Mouse (Mus musculus) layer of hippocampus, postnatal 25 days (tissue): ENCODE results near the gene Inafm2. TPM values are rescaled to one million over a fixed set of nuclear protein-coding genes. Genes with fewer than 3 reads are reported as not detected.
A peak's percentile ranks its signal among the peaks of the same experiment; 100 is the strongest.

Source experiments
- DNase-seq, 2 experiments: peaks; one replicate each; pipeline ENCODE4 v3.0.0; 2022; ENCODE audit warnings: mixed read lengths in 2 of 2, low spot score in 1 of 2; ENCODE audit errors: extremely low spot score in 1 of 2
- total RNA-seq, 2 experiments: library from RNA; stranded (reverse); gene quantifications; 2 replicates each; pipeline ENCODE4 v1.2.3; 2021

The Inafm2 gene
- total RNA-seq, 2 experiments from 2014 or later, result 58.3 to 64.5 TPM

DNA sequence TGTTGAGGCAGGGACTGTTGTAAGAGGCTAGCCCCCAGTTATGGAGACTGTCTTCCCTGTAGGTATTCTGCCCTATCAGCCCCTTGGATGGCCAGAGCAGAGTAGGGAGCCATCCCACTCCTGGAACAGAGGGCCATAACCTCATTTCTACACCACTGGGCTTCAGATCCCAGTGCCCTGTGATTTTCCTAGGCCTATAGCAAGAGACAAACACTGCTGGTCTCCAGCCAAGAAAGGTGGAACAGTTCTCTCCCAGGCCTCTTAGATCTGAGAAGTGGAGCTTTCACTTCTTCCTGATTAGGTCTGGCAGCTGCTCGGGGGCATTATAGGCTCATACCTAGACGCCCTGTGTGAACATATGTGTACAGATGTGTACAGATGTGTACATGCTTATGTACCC is 30.7 kb downstream of the Inafm2 start:
- no peak for DNase-seq

- no peak for DNase-seq
Observed at GRCm38 (mm10) chr2:118778418-118778817, 32.9 kb downstream of the Inafm2 start.

GRCm38 (mm10) chr2:118779065-118779464 is 33.5 kb downstream of the Inafm2 start:
- no peak for DNase-seq

DNA sequence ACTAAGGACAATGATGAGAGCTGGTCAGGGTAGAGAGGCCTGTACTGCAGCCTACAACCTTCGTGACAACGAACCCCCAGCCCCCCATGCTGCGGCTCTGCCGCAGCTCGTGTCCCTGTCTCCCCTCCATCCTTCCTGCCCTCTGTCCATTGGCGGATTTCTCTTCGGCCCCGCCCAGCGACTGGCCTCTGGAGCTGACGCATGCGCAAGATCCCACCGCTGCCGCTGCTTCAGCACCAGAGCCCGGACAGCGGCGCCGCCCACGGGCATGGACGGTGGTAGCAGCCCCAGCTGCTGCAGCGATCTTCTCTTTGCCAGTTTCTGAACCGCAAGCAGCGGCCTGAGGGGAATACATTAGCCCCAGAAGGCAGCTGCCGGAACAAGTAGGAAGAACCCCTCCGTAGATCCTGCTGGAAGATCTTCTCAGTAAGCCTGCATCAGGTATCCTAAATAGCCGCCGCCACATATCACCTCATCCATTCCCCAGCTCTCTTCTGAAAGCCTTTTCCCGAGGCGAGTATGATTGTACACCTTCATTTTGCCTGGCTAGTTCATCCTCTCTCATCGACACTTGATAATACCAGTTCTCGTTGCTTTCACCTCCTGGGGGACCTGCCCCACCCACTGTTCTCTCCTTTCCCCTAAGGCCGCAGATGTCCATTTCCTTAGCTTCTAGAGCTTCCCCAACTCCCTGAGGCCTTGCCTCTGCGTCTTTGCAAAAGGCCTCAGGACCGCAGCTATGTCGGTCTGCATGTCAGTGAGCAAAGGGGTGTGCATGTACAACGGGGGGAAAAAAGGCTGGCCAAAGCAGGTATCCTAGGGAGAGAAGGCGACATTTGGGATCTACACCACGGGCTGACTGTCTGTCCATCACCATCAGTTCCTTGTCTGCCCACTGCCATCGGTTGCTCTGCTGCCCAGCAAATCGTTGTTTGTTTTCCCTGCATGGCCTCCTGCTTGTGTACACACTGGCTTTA is 34.2 kb downstream of the Inafm2 start, which contains the start of gene Disp2:
Disp2 (plus strand) TSS at position 216 of the 977 bp plus-strand sequence.
- peak; percentile 89 to 90 for DNase-seq

DNA sequence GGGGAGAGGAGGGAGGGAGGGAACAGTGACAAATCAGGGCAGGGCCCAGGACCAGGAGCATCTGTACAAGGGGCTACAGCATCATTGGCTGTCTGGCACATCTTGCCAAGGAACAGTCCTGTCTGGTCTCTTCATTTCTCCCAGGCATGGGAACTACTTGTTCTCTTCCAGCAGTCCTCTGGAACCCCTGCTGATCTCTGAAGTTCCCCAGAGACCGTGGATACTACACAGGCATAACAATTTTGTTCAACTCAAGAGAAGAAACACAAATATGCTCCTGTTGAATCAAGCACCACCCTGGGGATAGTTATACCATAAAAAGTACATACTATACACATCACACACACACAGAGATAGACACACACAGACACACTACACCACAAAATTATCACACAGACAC is 35.6 kb downstream of the Inafm2 start:
- no peak for DNase-seq

DNA sequence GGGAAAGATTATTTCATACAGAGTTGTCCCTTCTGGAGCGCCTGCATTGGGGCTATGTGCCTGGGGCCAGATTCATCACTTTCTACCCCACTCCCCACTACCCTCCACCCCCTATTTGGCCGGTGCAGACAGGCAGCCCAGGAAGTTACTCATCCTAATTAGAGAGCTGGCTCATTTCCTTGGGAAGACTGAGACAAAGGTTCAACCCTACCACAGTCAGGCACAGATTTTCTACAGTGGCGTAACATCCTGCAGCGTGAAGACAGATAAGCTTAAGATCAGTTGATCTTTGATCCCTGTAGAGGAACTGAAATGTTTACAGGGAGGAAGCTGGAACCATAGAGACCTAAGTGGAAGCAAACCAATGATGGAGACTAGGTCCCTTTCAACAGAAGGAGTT is 36.7 kb downstream of the Inafm2 start:
- DNase-seq, result no peak

DNA sequence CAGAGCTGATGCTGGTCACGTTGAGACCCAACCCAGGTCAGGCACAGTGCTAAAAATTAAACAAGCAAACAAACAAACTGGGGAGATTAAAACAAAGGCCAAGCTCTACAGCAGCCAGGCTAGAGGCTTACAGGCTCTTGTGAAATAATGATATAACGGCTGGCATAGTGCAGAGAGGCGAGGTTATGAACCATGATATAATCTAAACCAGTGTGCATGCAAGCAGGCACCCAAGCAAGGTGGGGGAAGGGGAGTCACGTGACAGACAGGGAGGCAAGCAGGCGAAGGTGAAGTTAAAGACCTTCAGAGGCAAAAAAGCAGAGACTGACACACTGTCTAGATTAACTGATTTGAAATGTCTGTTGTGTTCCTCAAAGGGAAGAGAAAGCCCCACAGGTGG is 37.5 kb downstream of the Inafm2 start:
- DNase-seq, result no peak

GRCm38 (mm10) chr2:118783663-118784062 is 38.1 kb downstream of the Inafm2 start:
- DNase-seq, result no peak

- no peak for DNase-seq
Observed at GRCm38 (mm10) chr2:118786525-118786924, 41.0 kb downstream of the Inafm2 start.

GRCm38 (mm10) chr2:118789501-118789900 is 43.9 kb downstream of the Inafm2 start:
- peak; percentile 35 to 38 for DNase-seq

DNA sequence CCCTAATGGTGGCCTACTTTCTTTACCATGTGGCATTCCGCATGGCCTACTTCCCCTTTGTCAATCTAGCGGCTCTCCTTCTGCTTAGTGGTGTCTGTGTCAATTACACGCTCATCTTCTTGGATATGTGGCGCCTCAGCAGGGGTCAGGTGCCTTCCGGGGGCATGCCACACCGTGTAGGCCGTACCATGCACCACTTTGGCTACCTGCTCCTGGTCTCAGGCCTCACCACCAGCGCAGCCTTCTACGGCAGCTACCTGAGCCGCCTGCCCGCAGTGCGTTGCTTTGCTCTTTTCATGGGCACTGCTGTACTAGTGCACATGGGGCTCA is 44.6 kb downstream of the Inafm2 start:
- no peak for DNase-seq

GRCm38 (mm10) chr2:118790551-118791525 is 45.3 kb downstream of the Inafm2 start:
- peak; percentile 49 to 64 for DNase-seq

GRCm38 (mm10) chr2:118791591-118792258 is 46.2 kb downstream of the Inafm2 start:
- no peak for DNase-seq

DNA sequence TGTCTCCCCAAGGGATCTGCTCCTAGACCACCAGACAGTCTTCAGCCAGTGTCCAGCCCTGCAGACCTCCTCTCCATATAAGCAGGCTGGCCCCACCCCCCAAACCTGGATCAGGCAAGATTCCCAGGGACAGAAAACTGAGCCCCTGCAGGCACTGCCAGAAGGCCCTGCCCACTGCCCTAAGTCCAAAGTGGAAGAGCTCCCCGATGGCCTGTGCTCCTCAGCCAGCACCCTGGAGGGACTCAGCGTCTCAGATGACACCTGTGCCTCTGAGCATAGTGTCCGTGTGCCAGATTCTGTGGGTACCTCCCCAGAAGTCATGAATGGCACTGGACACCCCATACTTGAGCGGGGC is 46.7 kb downstream of the Inafm2 start:
- DNase-seq, result no peak

DNA sequence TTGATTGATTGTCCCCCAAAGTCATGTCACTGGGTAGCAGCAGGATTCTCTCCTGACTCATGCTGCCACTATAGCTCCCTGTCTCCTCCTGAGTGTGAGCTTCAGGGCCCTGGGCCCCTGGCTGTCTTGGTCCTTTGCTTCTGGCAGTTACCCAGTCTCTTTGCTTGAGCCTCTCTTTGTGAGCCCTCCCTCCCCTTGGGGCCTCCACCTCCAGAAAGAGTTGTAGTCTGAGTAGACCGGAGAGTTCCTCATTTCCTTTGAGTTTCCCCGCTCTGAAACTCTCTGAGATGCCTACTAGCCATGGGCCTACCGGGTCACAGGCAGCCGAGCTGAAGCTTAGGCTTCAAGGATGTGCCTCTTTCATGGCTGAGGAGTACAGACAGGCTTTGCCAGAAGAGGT is 48.1 kb downstream of the Inafm2 start:
- no peak for DNase-seq

Other genes with a start within 250 kb of the Inafm2 start
- gene Bmf, start 196.1 kb upstream of the Inafm2 start, total RNA-seq, result 1 to 10 TPM; 4.0 to 5.0 TPM
- 1 to 10 TPM; 2.0 to 2.4 TPM for gene Bub1b, start 147.5 kb upstream of the Inafm2 start, total RNA-seq
- 10 to 100 TPM; 50.5 to 58.0 TPM for gene Pak6, start 82.5 kb upstream of the Inafm2 start, total RNA-seq
- gene Ankrd63, start 41.8 kb upstream of the Inafm2 start, total RNA-seq, result 10 to 100 TPM; 17.7 to 17.9 TPM
- gene Plcb2, start 17.3 kb upstream of the Inafm2 start, total RNA-seq, result 1 to 10 TPM; 2.0 to 2.4 TPM
- 1 to 10 TPM; 4.9 to 6.7 TPM for gene Ccdc9b, start 16.9 kb downstream of the Inafm2 start, total RNA-seq
- not detected for gene Phgr1, start 27.0 kb downstream of the Inafm2 start, total RNA-seq
- gene Disp2, start 34.0 kb downstream of the Inafm2 start, total RNA-seq, result 100 to 1,000 TPM; 255 to 263 TPM
- gene Knstrn, start 68.2 kb downstream of the Inafm2 start, total RNA-seq, result 1 to 10 TPM; 1.7 to 2.1 TPM
- 100 to 1,000 TPM in 1 of 2 experiments, 10 to 100 TPM in 1; 85.9 to 101 TPM for gene Ivd, start 116.2 kb downstream of the Inafm2 start, total RNA-seq
- 10 to 100 TPM; 45.6 to 52.9 TPM for gene Bahd1, start 154.6 kb downstream of the Inafm2 start, total RNA-seq
- 1 to 10 TPM; 3.0 to 3.2 TPM for gene Chst14, start 180.7 kb downstream of the Inafm2 start, total RNA-seq